Mouse (Mus musculus): Measurements from ENCODE around the gene Trappc3. TPM values are rescaled to one million over a fixed set of nuclear protein-coding genes. Genes with fewer than 3 reads are reported as not detected.

The Trappc3 gene
- total RNA-seq, 2 experiments from 2014 or later, result 21.0 to 26.8 TPM

DNA sequence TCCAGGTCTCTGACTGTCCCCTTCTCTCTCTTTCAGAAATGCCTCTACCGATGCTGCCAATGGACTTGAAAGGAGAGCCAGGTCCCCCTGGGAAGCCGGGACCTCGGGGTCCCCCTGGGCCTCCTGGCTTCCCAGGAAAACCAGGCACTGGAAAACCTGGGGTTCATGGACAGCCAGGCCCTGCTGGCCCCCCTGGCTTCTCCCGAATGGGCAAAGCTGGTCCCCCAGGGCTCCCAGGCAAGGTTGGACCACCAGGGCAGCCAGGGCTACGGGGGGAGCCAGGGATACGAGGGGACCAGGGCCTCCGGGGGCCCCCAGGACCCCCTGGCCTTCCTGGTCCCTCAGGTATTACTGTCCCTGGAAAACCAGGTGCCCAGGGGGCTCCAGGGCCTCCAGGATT, 48.2 kb downstream of the Trappc3 start:
- DNase-seq (ENCODE audit: low spot score), result no peak

DNA sequence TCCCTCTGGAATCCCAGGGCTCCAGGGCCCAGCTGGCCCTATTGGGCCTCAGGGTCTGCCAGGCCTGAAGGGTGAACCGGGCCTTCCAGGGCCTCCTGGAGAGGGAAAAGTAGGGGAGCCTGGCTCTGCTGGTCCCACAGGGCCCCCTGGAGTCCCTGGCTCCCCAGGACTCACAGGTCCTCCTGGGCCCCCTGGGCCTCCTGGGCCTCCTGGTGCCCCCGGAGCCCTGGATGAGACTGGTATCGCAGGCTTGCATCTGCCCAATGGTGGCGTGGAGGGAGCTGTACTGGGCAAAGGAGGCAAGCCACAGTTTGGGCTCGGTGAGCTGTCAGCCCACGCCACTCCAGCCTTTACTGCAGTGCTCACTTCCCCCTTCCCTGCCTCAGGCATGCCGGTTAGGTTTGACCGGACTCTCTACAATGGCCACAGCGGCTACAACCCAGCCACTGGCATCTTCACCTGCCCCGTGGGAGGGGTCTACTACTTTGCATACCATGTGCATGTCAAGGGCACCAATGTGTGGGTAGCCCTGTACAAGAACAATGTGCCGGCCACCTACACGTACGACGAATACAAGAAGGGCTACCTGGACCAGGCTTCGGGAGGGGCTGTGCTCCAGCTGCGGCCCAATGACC, 49.6 kb downstream of the Trappc3 start:
- DNase-seq (ENCODE audit: low spot score), result no peak

DNA sequence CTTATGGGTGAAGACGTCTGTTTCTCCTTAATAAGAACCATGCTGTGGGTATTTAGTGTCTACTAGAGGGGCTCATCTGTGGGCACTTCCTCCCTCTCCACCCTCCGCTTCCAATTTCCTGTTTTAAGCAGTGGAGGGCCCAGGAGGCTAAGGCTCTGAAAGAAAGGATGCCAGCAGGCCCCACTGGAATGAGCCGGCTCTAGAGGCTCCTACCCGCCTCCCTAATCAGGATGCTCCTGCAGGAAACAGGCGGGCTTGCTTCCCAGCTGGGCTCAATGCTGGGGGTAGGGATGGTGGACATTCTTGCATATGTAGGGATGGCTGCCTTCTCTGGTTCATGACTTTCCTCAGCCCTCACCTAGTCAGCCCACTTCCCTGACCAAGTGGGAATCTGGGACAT, 51.1 kb downstream of the Trappc3 start:
- no peak for DNase-seq (ENCODE audit: low spot score)

DNA sequence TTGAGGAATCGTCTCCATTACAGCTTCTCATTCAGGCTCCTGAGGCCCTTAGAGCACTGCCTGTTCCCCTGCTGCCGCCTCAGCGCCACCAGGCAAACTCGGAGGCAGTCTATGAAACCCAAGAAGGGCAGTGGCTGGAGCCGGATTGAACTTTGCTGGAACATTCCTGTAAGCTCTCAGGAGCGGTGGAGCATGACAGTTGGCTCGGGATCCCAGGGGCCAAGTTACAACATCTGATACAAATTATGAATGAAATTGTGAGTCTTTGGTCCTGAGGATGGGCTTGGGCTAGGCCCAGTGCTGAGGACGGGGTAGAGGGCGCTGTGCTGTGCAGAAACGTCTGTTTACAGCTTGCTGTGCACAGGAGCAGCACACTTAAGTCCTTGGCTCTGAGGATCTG, 52.3 kb downstream of the Trappc3 start:
- DNase-seq (ENCODE audit: low spot score), result peak; percentile 76

DNA sequence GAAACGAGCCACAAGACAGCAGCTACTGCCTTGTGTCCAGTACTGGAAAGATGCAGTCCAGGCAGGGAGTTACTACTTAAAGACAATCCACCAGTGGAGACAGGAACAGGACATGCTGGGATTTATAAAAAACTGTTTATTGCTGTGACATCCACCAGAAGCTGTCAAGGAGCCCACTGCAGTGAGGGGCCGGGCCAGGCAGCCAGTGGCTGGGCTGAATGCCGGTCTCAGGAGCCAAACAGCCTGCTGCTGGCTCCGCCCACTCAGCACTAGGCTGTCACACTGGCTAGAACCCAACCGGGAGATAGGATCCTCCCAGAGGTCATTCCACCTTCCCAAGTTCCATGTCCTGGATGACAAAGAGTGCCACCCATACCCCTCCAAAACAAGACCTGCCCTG, 53.8 kb downstream of the Trappc3 start:
- DNase-seq (ENCODE audit: low spot score), result no peak

DNA sequence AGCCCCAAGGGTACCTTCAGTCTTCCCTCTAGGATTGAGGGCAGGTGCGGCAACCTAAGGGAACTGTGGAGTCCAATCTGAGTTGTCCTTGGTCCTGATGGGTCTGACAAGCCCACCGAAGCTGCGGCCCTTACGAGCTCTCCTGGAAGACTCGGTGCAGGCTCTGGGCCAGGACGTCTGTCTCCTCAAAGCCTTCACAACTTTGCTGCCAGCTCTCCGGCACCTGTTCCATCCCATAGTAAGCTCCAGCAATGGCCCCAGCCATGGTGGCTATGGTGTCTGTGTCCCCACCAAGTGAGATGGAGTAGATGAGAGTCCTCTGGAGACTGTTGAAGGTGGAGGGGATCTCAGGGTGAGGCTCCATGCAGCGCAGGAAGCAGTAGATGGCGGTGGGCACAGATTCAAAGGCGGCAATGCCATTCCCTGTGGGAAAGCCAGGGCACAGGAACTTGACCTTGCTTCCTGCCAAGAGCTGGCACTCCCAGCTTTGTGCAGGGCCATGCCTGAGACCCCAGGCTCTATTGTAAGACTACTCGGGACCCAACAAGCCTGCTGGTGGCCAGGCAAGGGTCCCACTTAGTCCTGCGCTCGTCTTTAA, 54.4 kb downstream of the Trappc3 start:
- no peak for DNase-seq (ENCODE audit: low spot score)

DNA sequence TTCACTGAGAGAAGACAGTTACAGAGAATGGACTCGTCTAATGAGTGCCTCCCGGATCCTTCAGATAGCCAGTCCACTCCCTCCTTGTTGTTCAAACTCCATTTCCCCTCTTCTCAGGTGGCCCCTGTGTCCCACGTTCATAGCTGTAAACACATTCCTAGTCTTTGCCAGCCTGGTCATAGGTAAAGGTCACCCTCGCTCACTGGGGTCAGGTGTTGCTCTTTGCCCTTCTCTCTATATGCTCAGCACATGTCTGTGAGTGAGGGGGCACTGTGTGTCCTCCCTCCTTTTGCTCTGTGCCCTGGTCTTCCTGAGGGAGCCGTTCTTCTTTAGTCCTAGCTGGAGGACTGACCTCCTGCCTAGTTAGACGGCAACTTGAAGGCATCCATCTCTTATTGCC, 57.7 kb downstream of the Trappc3 start:
- DNase-seq (ENCODE audit: low spot score), result no peak

DNA sequence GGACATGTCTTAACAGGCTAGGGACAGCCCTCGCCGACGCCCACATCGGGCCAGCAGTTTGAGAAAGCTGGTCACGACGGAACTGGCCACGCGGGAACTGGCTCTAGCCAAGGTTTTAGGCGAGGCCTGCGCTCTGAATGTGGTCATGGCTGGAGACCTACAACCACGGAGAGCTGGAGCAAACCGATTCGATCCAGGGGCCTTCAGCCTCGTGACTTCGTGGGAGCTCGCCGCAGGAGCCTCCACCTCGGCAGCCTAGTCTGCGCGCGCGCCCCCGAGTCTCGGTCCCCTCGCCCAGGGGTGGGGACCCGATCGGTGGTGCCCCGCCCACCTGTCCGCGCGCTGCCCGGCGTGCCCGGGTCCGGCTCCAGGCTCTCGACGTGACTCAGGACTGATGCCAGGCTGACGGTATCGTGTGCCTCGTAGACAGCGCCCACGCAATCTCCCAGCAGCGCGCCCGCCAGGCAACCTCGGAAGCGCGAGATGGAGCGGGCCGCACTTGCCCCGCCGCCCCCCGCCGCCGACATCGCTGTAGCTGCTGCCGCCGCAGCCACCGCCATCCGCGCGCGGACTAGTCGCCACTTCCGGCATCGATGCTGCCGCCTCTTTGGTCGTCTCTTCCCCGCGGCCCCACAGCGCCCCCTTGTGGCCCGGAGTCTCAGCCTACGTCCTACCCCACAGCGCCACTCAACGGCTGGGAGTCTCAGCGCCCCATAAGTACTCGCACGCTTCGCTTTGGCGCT, 59.2 kb downstream of the Trappc3 start, which contains the start of gene Adprhl2:
Adprhl2 (minus strand) TSS at position 593 of the 743 bp plus-strand sequence.
- DNase-seq (ENCODE audit: low spot score), result peak; percentile 98

DNA sequence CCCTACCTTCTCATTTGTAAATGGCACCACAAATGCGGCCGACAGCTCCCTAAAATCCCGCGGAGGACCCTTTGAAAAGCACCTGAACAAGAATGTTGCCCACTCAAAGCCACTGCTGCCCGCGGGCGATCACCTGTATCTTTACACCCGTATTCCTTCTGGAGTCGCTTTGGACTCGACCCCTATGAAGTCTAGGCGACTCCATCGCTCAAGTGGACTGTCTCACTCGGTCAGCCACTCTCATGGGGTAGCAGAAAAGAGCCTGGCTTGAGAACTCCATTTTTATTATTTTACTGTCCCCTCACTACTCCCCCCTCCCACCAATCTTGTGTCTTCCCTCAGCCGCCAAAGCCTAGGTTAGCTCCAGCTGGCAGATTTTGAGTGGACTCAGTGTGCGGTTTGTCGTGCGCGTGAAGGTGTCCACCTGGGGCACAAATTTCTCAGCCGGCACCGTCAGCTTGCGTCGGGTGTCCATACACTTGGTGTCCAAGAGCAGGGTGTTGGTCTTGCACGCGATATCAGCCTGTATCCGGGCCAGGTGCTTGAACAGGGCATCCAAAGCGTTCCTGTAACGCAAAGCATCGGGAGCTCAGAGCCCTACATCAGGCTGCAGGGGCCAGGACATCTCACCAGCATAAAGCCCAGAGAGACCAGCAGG, 59.9 kb downstream of the Trappc3 start:
- DNase-seq (ENCODE audit: low spot score), result no peak

DNA sequence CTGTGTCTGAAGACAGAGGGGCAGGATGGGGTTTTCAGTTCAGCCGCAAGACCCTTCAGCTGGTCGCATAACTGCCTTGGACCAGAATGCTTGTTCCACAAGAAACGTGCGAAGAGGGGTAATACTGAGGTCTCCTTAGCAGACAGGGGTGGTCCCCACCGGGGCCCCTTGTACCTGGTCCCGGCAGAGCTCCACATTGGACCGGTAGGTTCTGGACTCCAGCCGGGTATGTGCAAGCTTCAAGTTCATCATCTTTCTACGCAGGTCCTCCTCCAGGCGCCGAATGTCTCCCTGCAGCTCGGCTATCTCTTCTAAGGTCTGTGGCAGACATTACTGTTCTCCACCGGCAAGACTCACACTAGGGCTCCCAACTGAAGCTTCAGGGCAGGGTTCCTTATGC, 60.5 kb downstream of the Trappc3 start:
- DNase-seq (ENCODE audit: low spot score), result no peak

DNA sequence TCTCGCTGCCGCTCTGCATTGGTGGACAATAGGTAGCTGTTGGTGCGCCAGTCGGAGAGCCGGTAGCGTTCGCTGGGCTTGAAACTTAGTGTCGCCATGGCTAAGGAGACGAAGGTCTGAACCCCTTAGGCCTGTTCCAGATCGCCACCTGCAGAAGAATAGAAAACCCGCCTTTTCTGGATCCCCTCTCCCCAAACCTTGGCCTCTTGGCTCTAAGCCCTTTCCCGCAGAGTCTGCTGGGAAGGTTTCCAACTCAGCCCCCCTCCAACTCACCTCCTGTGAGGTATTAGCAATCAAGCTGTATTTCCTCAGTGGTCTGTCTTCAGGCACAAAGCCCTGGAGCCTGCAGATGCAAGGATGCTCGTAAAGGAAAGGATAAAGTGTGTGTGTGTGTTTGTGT, 62.7 kb downstream of the Trappc3 start:
- DNase-seq (ENCODE audit: low spot score), result no peak

DNA sequence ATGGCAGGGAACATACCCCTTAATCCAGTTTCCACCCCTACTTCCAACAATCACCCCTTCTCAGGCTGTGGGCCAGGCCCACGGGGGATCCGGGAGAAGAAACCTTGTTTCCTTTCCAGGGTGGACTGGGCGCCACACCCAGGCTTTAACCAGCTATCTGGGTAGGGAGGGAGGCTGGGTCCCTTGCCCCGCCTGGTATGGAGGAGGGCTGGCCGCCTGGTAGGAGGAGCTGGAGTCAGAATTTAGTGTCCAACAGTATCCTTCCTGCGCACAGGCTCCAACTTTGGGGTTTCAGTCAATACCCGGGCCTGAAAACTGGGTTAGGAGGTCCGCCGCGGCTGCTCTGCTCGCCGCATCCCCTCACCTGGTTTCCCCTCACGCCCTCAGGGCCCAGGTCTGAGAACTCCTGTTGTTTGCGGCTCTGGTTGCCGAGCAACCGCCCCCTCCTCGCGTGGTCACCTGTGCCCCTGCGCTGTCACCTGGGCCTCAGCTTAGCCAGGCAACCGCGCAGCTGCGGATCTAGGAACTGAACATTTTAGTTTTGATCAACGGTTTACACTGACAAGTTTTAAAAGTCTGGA, 63.2 kb downstream of the Trappc3 start, which contains the start of gene Tekt2:
Tekt2 (minus strand) TSS at position 408 of the 581 bp plus-strand sequence.
- DNase-seq (ENCODE audit: low spot score), result no peak

Other genes starting within 250 kb of the Trappc3 start
- under 1 TPM; 0.30 to 0.31 TPM for gene Csf3r, start 237.8 kb upstream of the Trappc3 start, total RNA-seq (2021)
- 10 to 100 TPM; 79.5 to 80.7 TPM for gene Mrps15, start 215.4 kb upstream of the Trappc3 start, total RNA-seq (2021)
- gene Oscp1, start 203.8 kb upstream of the Trappc3 start, total RNA-seq (2021), result 1 to 10 TPM; 3.1 TPM
- gene Lsm10, start 165.7 kb upstream of the Trappc3 start, total RNA-seq (2021), result 10 to 100 TPM in 1 of 2 experiments, 1 to 10 TPM in 1; 7.4 to 10.8 TPM
- gene Stk40, start 158.4 kb upstream of the Trappc3 start, total RNA-seq (2021), result 100 to 1,000 TPM; 113 to 127 TPM
- gene Eva1b, start 114.6 kb upstream of the Trappc3 start, total RNA-seq (2021), result 1 to 10 TPM; 2.1 to 3.3 TPM
- under 1 TPM; 0.62 to 0.83 TPM for gene Sh3d21, start 98.8 kb upstream of the Trappc3 start, total RNA-seq (2021)
- gene Thrap3, start 59.6 kb upstream of the Trappc3 start, total RNA-seq (2021), result 100 to 1,000 TPM in 1 of 2 experiments, 10 to 100 TPM in 1; 94.1 to 101 TPM
- gene Map7d1, start 6.0 kb upstream of the Trappc3 start, total RNA-seq (2021), result 100 to 1,000 TPM; 185 to 200 TPM
- gene Col8a2, start 24.5 kb downstream of the Trappc3 start, total RNA-seq (2021), result 1 to 10 TPM in 1 of 2 experiments, under 1 TPM in 1; 0.89 to 1.4 TPM
- 1 to 10 TPM; 6.7 to 8.7 TPM for gene Adprhl2, start 59.4 kb downstream of the Trappc3 start, total RNA-seq (2021)
- gene Tekt2, start 63.4 kb downstream of the Trappc3 start, total RNA-seq (2021), result under 1 TPM; 0.62 to 0.66 TPM
- gene Ago3, start 167.2 kb downstream of the Trappc3 start, total RNA-seq (2021), result 1 to 10 TPM; 7.6 TPM
- gene Ago1, start 206.3 kb downstream of the Trappc3 start, total RNA-seq (2021), result 1 to 10 TPM; 5.8 to 6.2 TPM